Comparison of ENCODE assay signal across 21 mouse cellular contexts in the genomic region with DNA sequence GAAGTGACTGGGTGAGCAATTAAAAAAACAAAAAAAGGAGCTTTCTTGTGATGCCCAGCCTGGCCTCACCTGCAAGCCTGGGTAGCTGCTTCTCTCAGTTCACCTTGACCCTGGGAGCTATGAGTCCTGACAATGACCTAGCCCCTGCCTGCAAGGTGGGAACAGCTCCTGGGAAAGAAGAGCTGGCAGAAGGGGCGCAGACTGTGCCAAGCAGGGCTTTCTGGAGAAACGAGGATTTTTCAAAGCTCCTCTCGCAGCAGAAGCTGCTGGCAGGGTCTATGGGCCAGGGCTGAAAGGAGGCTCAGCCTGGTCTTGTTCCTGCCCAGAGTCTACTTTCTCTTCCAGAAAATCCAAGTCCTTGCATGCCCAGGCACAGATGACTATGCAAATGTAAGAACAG.
DNase-seq lines count a peak whose midpoint lies in the region; ATAC-seq lines count a peak whose summit lies in the region.
"Had no signal": no experiment of that assay in that cellular context is flagged by ENCODE, and none has a peak within 500 bp of the region (broad histone marks: within the 10 kb centered on the region; RNA-seq: fewer than 3 reads in every experiment).

No protein-coding gene starts in this region.

- DNase-seq in cerebellum, adult 18-20 months: peak; percentile 57 to 58
- DNase-seq in hindbrain, embryonic 14.5 days (ENCODE audit: low spot score): no peak
- no peak for DNase-seq in neural tube, embryonic 10.5 days (ENCODE audit: extremely low spot score, low spot score)
- DNase-seq in adrenal gland, postnatal 36 days: no peak
- DNase-seq: adrenal gland, adult 8-10 months; kidney, adult 8-10 months; kidney, postnatal 4 days; liver, embryonic 13.5 days; lung, embryonic 14.5 days; lung, postnatal 36 days; retina, postnatal 1 day had no signal

- WGBS in hindbrain, embryonic 14.5 days: 86% methylated on average over 3 of the region's 3 CpGs
- WGBS in hindbrain, embryonic 12.5 days: 84% methylated on average over 3 of the region's 3 CpGs
- WGBS in neural tube, embryonic 13.5 days: 84% methylated on average over 3 of the region's 3 CpGs
- WGBS in hindbrain, embryonic 16.5 days: 64% methylated on average over 3 of the region's 3 CpGs

- H3K9me3 ChIP-seq in hindbrain, embryonic 14.5 days (ENCODE audit: control insufficient read depth, low read length): no peaks in the 10 kb centered on the region
- H3K9me3 ChIP-seq in hindbrain, embryonic 12.5 days (replicated peaks): no peaks in the 10 kb centered on the region
- H3K9me3 ChIP-seq in neural tube, embryonic 13.5 days: no peaks in the 10 kb centered on the region
- no peaks in the 10 kb centered on the region for H3K9me3 ChIP-seq in hindbrain, embryonic 16.5 days (ENCODE audit: control insufficient read depth, low read length)
- H3K9me3 ChIP-seq: heart, embryonic 12.5 days; limb, embryonic 13.5 days; liver, embryonic 13.5 days; midbrain, embryonic 12.5 days had no signal

- H3K4me1 ChIP-seq in hindbrain, embryonic 14.5 days (replicated peaks; ENCODE audit: control insufficient read depth, insufficient read depth, low read length): no peaks in the 10 kb centered on the region
- peaks cover 8% of the 10 kb centered on the region; the same call in 1 of the 2 replicates for H3K4me1 ChIP-seq in hindbrain, embryonic 12.5 days
- peaks cover 32% of the 10 kb centered on the region for H3K4me1 ChIP-seq in neural tube, embryonic 13.5 days (replicated peaks)
- H3K4me1 ChIP-seq in hindbrain, embryonic 16.5 days (ENCODE audit: control insufficient read depth, insufficient read depth, low read depth, low read length): peaks cover 7% of the 10 kb centered on the region
- H3K4me1 ChIP-seq: heart, embryonic 12.5 days; liver, embryonic 13.5 days had no signal

- no peak for ATAC-seq in cerebellum, adult (ENCODE audit: insufficient number of reproducible peaks, low FRiP score, low TSS enrichment)
- ATAC-seq in hindbrain, embryonic 14.5 days (ENCODE audit: low FRiP score): no peak
- ATAC-seq in hindbrain, embryonic 12.5 days (ENCODE audit: low FRiP score): no peak
- no peak for ATAC-seq in neural tube, embryonic 13.5 days (ENCODE audit: low read depth)
- ATAC-seq in hindbrain, embryonic 16.5 days: no peak
- ATAC-seq: CD4-positive, CD25-positive, alpha-beta regulatory T cell, adult 4 months; Patski had no signal

- no peak overlapping the region for H3K4me2 ChIP-seq in hindbrain, embryonic 14.5 days (replicated peaks)
- no peak overlapping the region for H3K4me2 ChIP-seq in hindbrain, embryonic 12.5 days (replicated peaks)
- H3K4me2 ChIP-seq in neural tube, embryonic 13.5 days: no peak overlapping the region
- no peak overlapping the region for H3K4me2 ChIP-seq in hindbrain, embryonic 16.5 days (ENCODE audit: low read length)
- H3K4me2 ChIP-seq: heart, embryonic 12.5 days; limb, embryonic 13.5 days; liver, embryonic 13.5 days; lung, embryonic 14.5 days; midbrain, embryonic 12.5 days had no signal

- H3K27me3 ChIP-seq in hindbrain, embryonic 14.5 days (ENCODE audit: control insufficient read depth, insufficient read depth, low read length): no peaks in the 10 kb centered on the region
- no peaks in the 10 kb centered on the region for H3K27me3 ChIP-seq in hindbrain, embryonic 12.5 days
- H3K27me3 ChIP-seq in neural tube, embryonic 13.5 days: no peaks in the 10 kb centered on the region
- no peaks in the 10 kb centered on the region for H3K27me3 ChIP-seq in hindbrain, embryonic 16.5 days (replicated peaks; ENCODE audit: control insufficient read depth, insufficient read depth, low read length)
- H3K27me3 ChIP-seq: heart, embryonic 12.5 days; limb, embryonic 13.5 days; liver, embryonic 13.5 days; midbrain, embryonic 12.5 days; Patski had no signal

- no peak overlapping the region for H3K9ac ChIP-seq in hindbrain, embryonic 14.5 days
- no peak overlapping the region for H3K9ac ChIP-seq in hindbrain, embryonic 12.5 days
- H3K9ac ChIP-seq in neural tube, embryonic 13.5 days: no peak overlapping the region
- no peak overlapping the region for H3K9ac ChIP-seq in hindbrain, embryonic 16.5 days (ENCODE audit: low read depth, low read length)
- H3K9ac ChIP-seq: heart, embryonic 12.5 days; limb, embryonic 13.5 days; liver, embryonic 13.5 days; lung, embryonic 14.5 days; midbrain, embryonic 12.5 days had no signal

- no peaks in the 10 kb centered on the region for H3K36me3 ChIP-seq in hindbrain, embryonic 14.5 days (replicated peaks; ENCODE audit: control insufficient read depth, insufficient read depth)
- H3K36me3 ChIP-seq in hindbrain, embryonic 12.5 days: no peaks in the 10 kb centered on the region
- H3K36me3 ChIP-seq in neural tube, embryonic 13.5 days: no peaks in the 10 kb centered on the region
- no peaks in the 10 kb centered on the region for H3K36me3 ChIP-seq in hindbrain, embryonic 16.5 days (ENCODE audit: control insufficient read depth, insufficient read depth, low read length)
- H3K36me3 ChIP-seq: heart, embryonic 12.5 days; limb, embryonic 13.5 days; liver, embryonic 13.5 days; midbrain, embryonic 12.5 days had no signal

- H3K4me3 ChIP-seq in hindbrain, embryonic 14.5 days (replicated peaks; ENCODE audit: low read length): no peak overlapping the region
- H3K4me3 ChIP-seq in hindbrain, embryonic 12.5 days: no peak overlapping the region
- H3K4me3 ChIP-seq in neural tube, embryonic 13.5 days: no peak overlapping the region
- H3K4me3 ChIP-seq in hindbrain, embryonic 16.5 days (ENCODE audit: low read length): no peak overlapping the region
- H3K4me3 ChIP-seq: heart, embryonic 12.5 days; limb, embryonic 13.5 days; liver, embryonic 13.5 days; midbrain, embryonic 12.5 days; myocyte had no signal

- H3K27ac ChIP-seq in hindbrain, embryonic 14.5 days: 0 out of 2 replicates have a peak overlapping the region, but pooled peaks have one; percentile 59
- no peak overlapping the region for H3K27ac ChIP-seq in hindbrain, embryonic 12.5 days
- 0 out of 2 replicates have a peak overlapping the region, but pooled peaks have one; percentile 42 for H3K27ac ChIP-seq in neural tube, embryonic 13.5 days (replicated peaks)
- H3K27ac ChIP-seq in hindbrain, embryonic 16.5 days (ENCODE audit: low read depth, low read length): peak overlapping the region; percentile 54
- H3K27ac ChIP-seq: limb, embryonic 13.5 days; liver, embryonic 13.5 days; midbrain, embryonic 12.5 days had no signal

Comparison
In these comparisons a context has a peak if more than half of its experiments do, and no peak if none do; other contexts are left out.
1. DNase-seq: peak in cerebellum, adult 18-20 months (2 of 2); none in hindbrain, embryonic 14.5 days (single experiment), neural tube, embryonic 10.5 days (single experiment) and adrenal gland, postnatal 36 days (0 of 2).